Mouse (Mus musculus) limb, embryonic 10.5 days (tissue): ENCODE data around the gene Fam213a. TPM values are rescaled to one million over a fixed set of nuclear protein-coding genes. Genes with fewer than 3 reads are reported as not detected.

Source experiments
- DNase-seq: peaks from one replicate; pipeline ENCODE4 v3.0.0-alpha.2; 2017; ENCODE audit warnings: low spot score
- H3K27ac ChIP-seq: fragments of 300-500 bp; sonication (generic); 2 replicates; pipeline ENCODE4 v1.5.1; 2016; ENCODE audit warnings: mild to moderate bottlenecking
- H3K27me3 ChIP-seq: fragments of 300-500 bp; sonication (generic); 2 replicates; pipeline ENCODE4 v1.6.1; 2016; ENCODE audit warnings: low read depth, mild to moderate bottlenecking; ENCODE audit not compliant: poor library complexity, severe bottlenecking
- H3K36me3 ChIP-seq: fragments of 300-500 bp; sonication (generic); 2 replicates; pipeline ENCODE4 v1.6.1; 2016; ENCODE audit warnings: mild to moderate bottlenecking, moderate library complexity
- H3K4me1 ChIP-seq: fragments of 300-500 bp; sonication (generic); 2 replicates; pipeline ENCODE4 v1.6.1; 2016
- H3K4me3 ChIP-seq: fragments of 300-500 bp; sonication (generic); 2 replicates; pipeline ENCODE4 v1.5.1; 2016; ENCODE audit warnings: mild to moderate bottlenecking, moderate library complexity
- H3K9me3 ChIP-seq: fragments of 300-500 bp; sonication (generic); replicated peaks from 2 replicates; pipeline ENCODE4 v1.6.1; 2016; ENCODE audit warnings: mild to moderate bottlenecking
- WGBS: fragments of 180-500 bp; shearing (Covaris S2); methylation state at CpG from one replicate; pipeline ENCODE4 v1.1.7; 2016; 5-methylcytosine and 5-hydroxymethylcytosine counted together
- polyA plus RNA-seq: library from polyadenylated mRNA; unstranded; fragments of >200 nt; fragmentation: Nextera tagmentation; extraction: Ambion mirVana; gene quantifications from 2 replicates; pipeline ENCODE4 v1.2.1, GENCODE M21; 2016

The Fam213a gene
- polyA plus RNA-seq, 1 experiment from 2014 or later, result 37.0 TPM

DNA sequence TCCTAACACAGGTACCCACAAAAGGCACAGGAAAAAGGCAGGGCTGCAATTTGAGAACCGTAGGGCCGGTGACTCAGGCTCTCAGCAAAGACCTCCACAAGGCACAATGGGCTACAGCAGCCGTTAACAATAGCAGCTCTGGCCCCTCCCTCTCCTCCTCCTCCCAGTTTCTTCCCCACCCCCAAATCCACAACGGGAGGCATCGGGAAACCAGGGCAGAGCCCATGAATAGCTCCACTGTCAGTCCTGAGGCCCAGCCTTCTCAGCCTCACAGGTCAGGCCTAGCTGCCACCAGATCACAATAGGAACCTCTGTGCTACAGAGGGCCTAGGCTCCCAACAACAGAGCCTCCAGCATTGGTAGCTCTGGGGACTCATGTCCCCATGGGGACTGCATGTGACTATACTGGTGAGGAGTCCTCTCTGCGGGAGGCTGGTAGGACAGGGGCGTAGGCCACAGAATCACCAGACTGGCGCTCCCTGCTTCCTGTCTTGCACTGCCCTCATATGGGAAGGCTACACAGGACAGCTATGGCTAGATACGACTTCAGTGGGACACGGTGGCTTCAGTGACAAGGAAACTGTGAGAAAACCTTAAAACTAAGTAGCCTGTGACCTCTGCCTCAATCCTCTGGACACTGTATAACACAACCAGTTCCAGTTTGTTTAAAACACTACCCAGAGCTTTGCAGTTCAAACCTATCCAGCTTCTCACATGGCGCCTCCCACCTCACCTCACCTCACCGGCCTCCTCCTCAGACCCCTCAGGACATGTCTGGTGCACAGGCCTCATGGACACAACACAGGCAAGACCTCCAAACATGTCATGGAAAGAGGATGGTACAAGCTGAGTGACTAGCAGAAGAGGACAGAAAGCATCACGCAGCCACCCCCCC lies 57.1 kb downstream of the Fam213a start:
- H3K9me3 ChIP-seq, result no peaks in the 10 kb centered on the region
- 0 out of 2 replicates have a peak, but pooled peaks cover 3% of the 10 kb centered on the region for H3K36me3 ChIP-seq
- peaks cover 83% of the 10 kb centered on the region for H3K4me1 ChIP-seq
- H3K27me3 ChIP-seq, result no peaks in the 10 kb centered on the region
- peak; percentile 67 for DNase-seq
- 33% methylated on average over 13 of the region's 13 CpGs for WGBS
- H3K4me3 ChIP-seq, result peak overlapping the region; percentile 15; the same call in 1 of the 2 replicates
- peak overlapping the region; percentile 89 for H3K27ac ChIP-seq

DNA sequence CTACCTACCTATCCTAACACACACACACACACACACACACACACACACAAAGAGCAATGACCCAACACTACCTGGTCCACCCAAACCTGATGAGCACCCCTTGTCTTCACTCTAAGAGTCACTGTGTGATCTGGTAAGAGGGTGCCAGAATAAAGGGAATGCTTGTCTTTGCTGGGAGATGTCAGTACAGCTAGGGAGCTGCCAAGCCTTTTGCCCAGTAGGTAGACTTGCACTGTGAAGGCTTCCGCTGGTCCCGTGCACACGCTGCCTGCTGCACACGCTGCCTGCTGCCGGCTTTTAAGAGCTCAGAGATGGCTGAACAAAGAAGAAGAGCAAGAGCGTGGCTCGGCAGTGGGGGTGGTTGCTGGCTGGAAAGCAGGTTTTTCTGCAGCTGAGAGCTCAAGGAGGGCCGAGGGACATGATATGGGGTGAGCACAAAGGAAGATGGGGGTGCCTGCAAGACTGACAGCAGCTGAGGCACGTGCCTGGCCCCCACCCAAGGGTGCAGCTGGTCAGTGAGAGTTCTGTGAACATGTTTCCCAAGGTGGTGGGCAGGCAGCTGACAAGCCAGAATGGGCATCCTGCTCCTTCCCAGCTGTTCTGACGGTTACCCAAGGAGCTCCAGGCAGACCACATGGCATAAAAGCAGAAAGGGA lies 57.9 kb downstream of the Fam213a start:
- Histone ChIP-seq H3K4me1 (peaks cover 84% of the 10 kb centered on the region), H3K36me3 (0 out of 2 replicates have a peak, but pooled peaks cover 5% of the 10 kb centered on the region), H3K9me3 (no peaks in the 10 kb centered on the region), H3K27me3 (no peaks in the 10 kb centered on the region), H3K4me3 (peak overlapping the region; percentile 15; the same call in 1 of the 2 replicates), H3K27ac (peak overlapping the region; percentile 89)
- 32% methylated on average over 10 of the region's 10 CpGs for WGBS
- no peak for DNase-seq

DNA sequence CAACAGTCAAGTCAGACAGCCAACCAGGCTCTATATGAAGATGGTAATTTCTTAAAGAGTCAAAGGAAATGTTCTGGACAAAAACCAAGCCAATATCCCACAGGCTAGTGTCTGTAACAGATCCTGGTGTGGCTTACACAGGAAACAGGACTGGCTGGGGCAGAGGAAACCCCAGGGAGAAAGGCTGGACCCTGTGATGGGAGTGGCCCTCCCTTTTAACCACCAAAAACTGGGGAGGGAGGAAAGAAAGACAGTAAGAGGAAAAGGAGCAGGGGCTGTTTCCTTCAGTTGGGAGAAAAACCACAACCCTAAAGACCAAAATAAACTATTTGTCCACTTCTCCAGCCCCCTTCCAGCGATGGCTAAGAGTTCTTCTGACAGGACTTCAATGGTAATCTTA lies 58.4 kb downstream of the Fam213a start:
- WGBS, result 89% methylated on average over 1 of the region's 1 CpGs

DNA sequence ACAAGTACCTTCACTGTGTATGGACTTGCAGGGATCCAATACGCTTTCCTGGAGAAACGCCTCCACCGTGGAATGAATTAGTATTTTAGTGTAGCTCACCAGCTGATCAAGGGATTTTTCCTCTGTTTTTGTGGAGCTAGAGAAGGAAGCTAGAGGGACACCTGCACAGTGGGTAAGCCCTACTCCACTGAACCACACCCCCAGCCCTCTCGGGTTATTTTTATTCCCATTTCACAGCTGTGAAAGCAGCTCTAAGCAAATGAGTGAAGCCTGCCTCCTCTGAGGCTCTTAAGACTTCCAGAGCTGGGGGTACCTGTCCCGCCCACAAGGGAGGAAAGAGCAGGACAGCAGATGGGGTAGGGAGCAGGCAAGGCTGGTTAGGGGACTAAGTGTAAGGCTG lies 60.2 kb downstream of the Fam213a start:
- H3K27ac ChIP-seq, result peak overlapping the region; percentile 46; the same call in 1 of the 2 replicates
- no peak for DNase-seq
- H3K36me3 ChIP-seq, result 0 out of 2 replicates have a peak, but pooled peaks cover 12% of the 10 kb centered on the region
- no peaks in the 10 kb centered on the region for H3K9me3 ChIP-seq
- H3K4me1 ChIP-seq, result peaks cover 91% of the 10 kb centered on the region
- WGBS, result 47% methylated on average over 5 of the region's 5 CpGs
- no peak overlapping the region for H3K4me3 ChIP-seq
- H3K27me3 ChIP-seq, result no peaks in the 10 kb centered on the region

More for the DNA sequence above, 58.4 kb downstream of the Fam213a start:
- Histone ChIP-seq H3K9me3 (no peaks in the 10 kb centered on the region), H3K4me1 (peaks cover 90% of the 10 kb centered on the region), H3K27me3 (no peaks in the 10 kb centered on the region), H3K4me3 (no peak overlapping the region), H3K27ac (peak overlapping the region; percentile 89), H3K36me3 (0 out of 2 replicates have a peak, but pooled peaks cover 5% of the 10 kb centered on the region)
- DNase-seq, result no peak

DNA sequence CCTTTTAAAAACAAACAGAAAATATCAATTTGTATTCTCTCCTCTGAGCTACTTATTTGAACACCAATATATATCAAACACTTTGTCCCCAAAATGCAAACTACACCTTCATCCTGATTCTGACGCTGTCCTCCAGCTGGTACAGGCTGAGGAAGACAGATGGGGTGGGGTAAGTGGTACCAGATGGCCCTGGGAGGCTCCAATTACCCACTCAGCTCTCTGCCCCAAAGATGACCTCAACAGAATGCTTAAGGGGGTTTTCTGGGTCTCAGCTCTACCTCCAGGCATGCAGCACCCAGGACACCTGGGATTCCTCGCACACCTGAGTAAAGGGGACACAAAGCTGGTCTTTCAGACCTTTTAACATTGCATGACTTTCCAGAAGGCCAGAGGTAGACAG lies 60.9 kb downstream of the Fam213a start:
- WGBS, result 13% methylated on average over 2 of the region's 2 CpGs
- Histone ChIP-seq H3K36me3 (peaks cover 18% of the 10 kb centered on the region; the same call in 1 of the 2 replicates), H3K27ac (no peak overlapping the region; the same call in 1 of the 2 replicates), H3K4me1 (peaks cover 88% of the 10 kb centered on the region), H3K4me3 (no peak overlapping the region), H3K27me3 (no peaks in the 10 kb centered on the region), H3K9me3 (no peaks in the 10 kb centered on the region)
- peak; percentile 83 for DNase-seq

DNA sequence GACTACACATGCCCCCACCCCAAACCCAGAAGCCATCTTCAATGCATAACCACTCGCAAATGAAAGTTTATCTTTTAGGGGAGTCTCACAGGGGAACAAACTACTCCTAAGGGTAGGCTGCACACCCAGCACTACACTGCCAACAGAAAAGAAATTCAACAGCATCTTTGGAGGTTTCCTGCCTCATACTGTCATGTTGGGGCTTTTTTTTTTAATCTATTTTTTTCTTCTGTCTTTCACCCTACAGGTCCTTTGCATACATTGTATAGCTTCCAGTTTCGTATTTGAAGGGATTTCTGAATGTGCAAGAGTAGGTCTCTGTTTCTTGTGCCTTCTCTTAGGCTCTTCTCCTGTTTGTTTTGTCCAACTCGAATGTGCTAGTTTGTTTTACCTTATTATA lies 61.3 kb downstream of the Fam213a start:
- no peak overlapping the region for H3K27ac ChIP-seq
- DNase-seq, result no peak
- WGBS, result 56% methylated on average over 3 of the region's 3 CpGs
- peaks cover 20% of the 10 kb centered on the region; the same call in 1 of the 2 replicates for H3K36me3 ChIP-seq
- no peaks in the 10 kb centered on the region for H3K27me3 ChIP-seq
- H3K4me1 ChIP-seq, result peaks cover 84% of the 10 kb centered on the region
- no peak overlapping the region for H3K4me3 ChIP-seq
- no peaks in the 10 kb centered on the region for H3K9me3 ChIP-seq

DNA sequence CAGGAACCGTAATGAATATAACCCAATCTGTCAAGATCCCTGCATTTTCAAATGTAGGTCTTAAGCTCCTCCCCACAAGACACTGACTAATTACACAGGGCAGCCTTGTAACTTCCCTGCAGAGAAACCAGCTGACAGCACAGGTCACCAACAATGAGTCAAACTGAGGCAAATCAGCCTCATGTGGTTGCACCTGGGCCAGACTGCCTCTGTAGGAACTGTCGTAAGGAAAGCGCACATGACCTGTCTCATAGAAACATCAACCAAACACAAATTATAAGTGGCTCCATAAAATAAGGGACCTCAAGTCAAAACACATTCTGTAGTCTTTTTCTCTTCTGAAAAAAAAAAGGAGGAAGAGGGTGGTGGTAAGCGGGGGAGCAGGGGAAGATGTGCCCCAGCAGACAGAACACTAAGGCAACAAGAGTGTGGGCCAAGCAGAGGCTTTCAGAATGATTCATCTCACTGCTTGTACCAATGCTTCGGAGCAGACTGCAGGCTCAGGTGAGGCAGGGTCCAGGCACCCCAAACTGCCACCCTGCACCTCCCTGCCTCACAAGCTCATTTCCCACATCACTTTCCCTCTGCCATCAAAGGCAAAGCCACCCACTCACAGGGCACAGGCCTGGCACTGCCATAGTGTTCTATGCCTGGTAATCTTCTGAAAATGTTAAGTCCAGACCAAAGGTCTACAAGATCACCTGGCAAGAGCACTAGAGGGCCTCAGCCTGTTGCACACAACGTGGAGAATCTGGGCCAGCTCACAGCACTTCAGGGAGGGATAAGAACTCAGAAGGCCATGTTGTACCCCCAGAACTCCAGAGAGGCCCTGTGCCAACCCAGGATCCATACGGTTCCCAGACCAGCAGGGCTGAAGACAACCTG lies 63.6 kb downstream of the Fam213a start:
- Histone ChIP-seq H3K27me3 (no peaks in the 10 kb centered on the region), H3K36me3 (peaks cover 37% of the 10 kb centered on the region), H3K4me3 (no peak overlapping the region), H3K4me1 (peaks cover 61% of the 10 kb centered on the region), H3K9me3 (no peaks in the 10 kb centered on the region), H3K27ac (peak overlapping the region; percentile 25; the same call in 1 of the 2 replicates)
- DNase-seq, result no peak
- WGBS, result 83% methylated on average over 7 of the region's 7 CpGs

DNA sequence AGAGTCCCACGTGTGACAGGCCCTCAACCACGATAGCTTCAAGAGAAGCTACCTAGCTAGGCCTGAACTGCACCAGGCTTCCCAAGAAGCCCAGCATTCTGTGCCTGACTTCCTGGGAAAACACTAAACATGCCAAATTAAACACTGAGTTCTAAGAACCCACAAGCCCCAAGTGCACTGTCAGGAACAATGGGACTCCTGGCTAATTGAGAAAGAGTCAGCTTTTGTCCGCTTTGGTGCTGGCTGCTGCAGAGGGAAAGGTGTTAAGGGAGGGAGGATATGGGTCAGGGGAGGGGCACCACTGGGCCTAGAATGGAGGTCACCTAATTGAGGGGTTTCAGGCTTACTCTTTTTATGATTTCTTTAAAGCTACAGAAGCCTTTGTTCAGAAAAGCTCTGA lies 64.5 kb downstream of the Fam213a start:
- Histone ChIP-seq H3K4me1 (peaks cover 52% of the 10 kb centered on the region), H3K9me3 (no peaks in the 10 kb centered on the region), H3K4me3 (no peak overlapping the region), H3K27me3 (no peaks in the 10 kb centered on the region), H3K27ac (no peak overlapping the region; the same call in 1 of the 2 replicates), H3K36me3 (peaks cover 40% of the 10 kb centered on the region)
- WGBS, result 63% methylated on average over 3 of the region's 3 CpGs
- no peak for DNase-seq

DNA sequence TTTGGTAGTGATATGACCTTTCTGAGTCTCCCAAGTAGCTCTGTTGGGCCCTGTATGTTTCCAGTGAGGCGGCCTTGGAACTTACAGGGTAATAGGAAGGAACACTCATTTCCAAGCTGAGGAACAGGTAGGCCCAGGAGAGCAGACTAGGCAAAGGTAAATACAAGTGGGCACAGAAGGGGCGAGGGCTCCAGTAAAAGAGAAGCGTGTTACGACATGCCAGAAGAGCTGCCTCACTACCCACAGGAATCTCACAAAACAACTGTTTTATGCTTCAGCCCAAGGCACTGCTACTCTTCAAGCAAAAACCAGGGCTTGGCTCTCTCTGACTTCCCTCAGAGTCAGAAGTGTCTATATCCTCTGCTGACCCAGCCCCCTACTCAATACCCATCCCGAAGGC lies 65.1 kb downstream of the Fam213a start:
- H3K4me1 ChIP-seq, result peaks cover 47% of the 10 kb centered on the region
- H3K27me3 ChIP-seq, result no peaks in the 10 kb centered on the region
- no peaks in the 10 kb centered on the region for H3K9me3 ChIP-seq
- H3K36me3 ChIP-seq, result peaks cover 40% of the 10 kb centered on the region
- WGBS, result 74% methylated on average over 5 of the region's 5 CpGs
- no peak for DNase-seq
- H3K27ac ChIP-seq, result peak overlapping the region; percentile 9; the same call in 1 of the 2 replicates
- H3K4me3 ChIP-seq, result no peak overlapping the region

DNA sequence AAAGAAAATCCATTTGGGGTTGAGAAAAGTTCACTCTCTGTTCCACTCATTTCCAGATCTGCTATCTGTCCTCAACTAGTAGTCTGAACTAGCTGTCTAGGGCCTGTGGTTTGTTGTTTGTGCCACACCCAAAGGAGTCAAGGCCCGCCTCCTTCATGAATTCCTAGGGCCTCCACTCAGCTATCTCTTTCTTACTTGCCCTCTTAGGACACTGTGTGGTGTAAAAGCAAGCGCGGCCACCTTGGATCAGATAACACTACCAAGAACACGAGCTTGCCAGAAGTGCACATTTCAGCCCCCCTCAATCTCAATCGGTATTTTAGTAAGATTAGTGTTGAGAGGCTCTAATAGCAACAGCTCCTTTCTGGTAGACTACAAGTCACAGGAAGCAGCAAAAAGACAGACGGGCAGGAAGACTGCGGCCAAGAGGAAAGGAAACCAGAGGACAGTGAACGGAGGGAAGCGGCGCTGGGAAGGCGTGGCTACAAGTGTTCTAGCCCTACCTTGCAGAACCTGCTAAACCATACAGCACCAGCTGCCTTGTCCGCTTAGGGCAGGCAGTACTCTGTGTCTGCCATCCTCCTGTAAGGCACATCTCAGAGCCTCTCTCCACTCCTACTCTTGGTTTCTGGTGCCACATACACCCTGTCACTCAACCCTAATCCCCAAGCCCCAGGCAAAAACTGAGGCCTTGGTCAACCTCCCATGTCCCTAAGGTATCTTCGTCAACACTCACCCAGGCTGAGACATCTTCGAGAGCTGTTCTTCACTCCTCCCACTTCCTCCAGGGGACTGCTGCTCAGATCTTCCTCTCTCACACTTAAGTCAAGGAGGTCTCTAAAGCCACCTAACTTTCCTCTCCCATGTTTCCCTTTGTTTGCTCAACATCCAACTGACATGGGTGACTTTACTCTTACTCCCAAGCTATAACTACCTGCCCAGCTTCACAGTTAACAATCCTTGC lies 65.9 kb downstream of the Fam213a start:
- peaks cover 40% of the 10 kb centered on the region for H3K36me3 ChIP-seq
- DNase-seq, result no peak
- no peaks in the 10 kb centered on the region for H3K9me3 ChIP-seq
- no peak overlapping the region for H3K4me3 ChIP-seq
- H3K27ac ChIP-seq, result 0 out of 2 replicates have a peak overlapping the region, but pooled peaks have one; percentile 9
- H3K27me3 ChIP-seq, result no peaks in the 10 kb centered on the region
- H3K4me1 ChIP-seq, result peaks cover 39% of the 10 kb centered on the region
- 79% methylated on average over 14 of the region's 14 CpGs for WGBS

DNA sequence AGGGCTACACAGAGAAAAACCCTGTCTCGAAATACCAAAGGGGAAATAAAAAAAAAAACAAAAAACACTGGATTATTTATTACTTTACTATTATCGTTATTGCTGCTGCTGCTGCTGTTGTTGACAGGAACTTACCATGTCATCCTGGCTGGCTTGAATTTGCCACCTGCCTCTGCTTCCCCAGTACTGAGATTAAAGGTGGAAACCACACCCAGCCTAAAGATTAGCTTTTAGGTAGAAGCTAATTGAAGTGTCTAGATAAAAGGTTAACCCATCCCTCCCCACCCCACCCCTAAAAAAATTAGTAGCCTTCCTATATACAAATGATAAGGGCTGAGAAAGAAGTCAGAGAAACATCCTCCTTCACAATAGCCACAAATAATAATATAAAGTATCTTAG lies 69.8 kb downstream of the Fam213a start:
- WGBS, result 74% methylated on average over 2 of the region's 2 CpGs
- H3K4me1 ChIP-seq, result peaks cover 7% of the 10 kb centered on the region
- no peaks in the 10 kb centered on the region for H3K27me3 ChIP-seq
- no peaks in the 10 kb centered on the region for H3K9me3 ChIP-seq
- H3K36me3 ChIP-seq, result peaks cover 31% of the 10 kb centered on the region
- DNase-seq, result no peak
- H3K27ac ChIP-seq, result no peak overlapping the region
- H3K4me3 ChIP-seq, result no peak overlapping the region
